Mouse (Mus musculus) hematopoietic multipotent progenitor cell, adult 10-12 weeks (in vitro differentiated cells): Measurements from ENCODE around the gene Bricd5. TPM values are rescaled to one million over a fixed set of nuclear protein-coding genes. Genes with fewer than 3 reads are reported as not detected.

ENCODE experiments used
- polyA plus RNA-seq: library from polyadenylated mRNA; stranded (reverse); fragments of >175 nt; gene quantifications from 2 replicates; pipeline ENCODE4 v1.2.3, GENCODE M21; 2012; ENCODE audit warnings: low replicate concordance

Gene Bricd5
- polyA plus RNA-seq, result 0.24 and 0.74 TPM in 2 replicates

GRCm38 (mm10) chr17:24473612-24474275 is at the start of gene Bricd5:
Gene Bricd5 (plus strand): TSS chr17:24473884.

GRCm38 (mm10) chr17:24426471-24427169 is 47.1 kb upstream of the Bricd5 start, which contains the start of gene Eci1:
Gene Eci1 (plus strand): TSS chr17:24426641.

GRCm38 (mm10) chr17:24442632-24443155 is 31.0 kb upstream of the Bricd5 start, which contains the start of gene Dnase1l2:
Gene Dnase1l2 (minus strand): TSS chr17:24443105.

GRCm38 (mm10) chr17:24469910-24470602 is 3.6 kb upstream of the Bricd5 start, which contains the start of the genes E4f1 and Pgp:
Gene E4f1 (minus strand): TSS chr17:24470313.
Gene Pgp (plus strand): TSS chr17:24470392.

GRCm38 (mm10) chr17:24478663-24479380 is 5.1 kb downstream of the Bricd5 start, which contains the start of gene Mlst8:
Gene Mlst8 (minus strand): TSS chr17:24479078.

DNA sequence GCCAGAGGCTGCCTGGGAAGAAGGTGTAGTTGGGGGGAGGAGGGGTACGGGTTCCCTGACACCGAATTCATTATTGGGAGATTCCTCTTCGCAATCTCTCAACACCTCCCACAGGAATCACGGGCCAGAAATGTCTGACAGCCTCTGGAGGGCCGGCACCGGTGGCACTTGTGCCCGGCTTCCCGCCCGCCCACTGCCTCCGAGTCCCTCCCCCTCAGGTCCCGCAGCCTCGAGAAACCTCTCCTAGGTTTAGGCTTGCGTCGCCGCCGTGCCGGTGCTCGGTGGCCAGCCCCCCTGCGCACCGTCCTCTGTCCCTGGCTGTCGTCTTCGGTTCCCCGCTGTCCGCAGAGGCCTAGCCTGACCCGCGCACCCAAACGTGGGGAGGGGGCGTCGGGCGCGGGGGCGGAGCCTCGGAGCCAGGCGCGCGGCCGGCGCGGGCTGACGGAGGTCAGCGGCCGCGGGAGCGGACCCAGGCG is 14.5 kb downstream of the Bricd5 start, which contains the start of gene Caskin1:
TSS of gene Caskin1 (plus strand) at position 416 of the 476 bp plus-strand sequence.

Other genes starting within 250 kb of the Bricd5 start
- gene Ccnf, start 222.4 kb upstream of the Bricd5 start, polyA plus RNA-seq, result 7.7 and 18.3 TPM in 2 replicates
- not detected in 2 replicates for gene Abca17, start 122.8 kb upstream of the Bricd5 start, polyA plus RNA-seq
- gene Abca3, start 121.9 kb upstream of the Bricd5 start, polyA plus RNA-seq, result 21.5 and 52.7 TPM in 2 replicates
- gene Rnps1, start 59.3 kb upstream of the Bricd5 start, polyA plus RNA-seq, result 102 and 132 TPM in 2 replicates
- 29.8 and 42.0 TPM in 2 replicates for gene Eci1, start 47.2 kb upstream of the Bricd5 start, polyA plus RNA-seq
- gene Dnase1l2, start 30.8 kb upstream of the Bricd5 start, polyA plus RNA-seq, result 0.31 and 0.68 TPM in 2 replicates
- 32.1 and 40.4 TPM in 2 replicates for gene E4f1, start 3.6 kb upstream of the Bricd5 start, polyA plus RNA-seq
- 27.9 and 34.1 TPM in 2 replicates for gene Pgp, start 3.5 kb upstream of the Bricd5 start, polyA plus RNA-seq
- 5.3 and 8.0 TPM in 2 replicates for gene Mlst8, start 5.2 kb downstream of the Bricd5 start, polyA plus RNA-seq
- gene Caskin1, start 14.7 kb downstream of the Bricd5 start, polyA plus RNA-seq, result 0.02 and 0.07 TPM in 2 replicates
- gene Traf7, start 54.1 kb downstream of the Bricd5 start, polyA plus RNA-seq, result 156 and 190 TPM in 2 replicates
- gene Rab26, start 60.3 kb downstream of the Bricd5 start, polyA plus RNA-seq, result 0.76 and 1.9 TPM in 2 replicates
- 24.7 and 24.9 TPM in 2 replicates for gene Pkd1, start 76.0 kb downstream of the Bricd5 start, polyA plus RNA-seq
- gene Tsc2, start 158.7 kb downstream of the Bricd5 start, polyA plus RNA-seq, result 37.6 and 45.7 TPM in 2 replicates
- 3.8 and 6.9 TPM in 2 replicates for gene Nthl1, start 158.8 kb downstream of the Bricd5 start, polyA plus RNA-seq
- gene Slc9a3r2, start 176.4 kb downstream of the Bricd5 start, polyA plus RNA-seq, result 3.8 and 6.4 TPM in 2 replicates
- gene Npw, start 184.6 kb downstream of the Bricd5 start, polyA plus RNA-seq, result 0.36 and 0.52 TPM in 2 replicates
- 56.2 and 93.5 TPM in 2 replicates for gene Zfp598, start 195.8 kb downstream of the Bricd5 start, polyA plus RNA-seq
- gene Syngr3, start 216.1 kb downstream of the Bricd5 start, polyA plus RNA-seq, result 0.15 and 0.24 TPM in 2 replicates
- 52.3 and 54.6 TPM in 2 replicates for gene Gfer, start 222.3 kb downstream of the Bricd5 start, polyA plus RNA-seq
- 5.9 and 10.3 TPM in 2 replicates for gene Noxo1, start 222.3 kb downstream of the Bricd5 start, polyA plus RNA-seq
- 8.7 and 12.3 TPM in 2 replicates for gene Tbl3, start 233.8 kb downstream of the Bricd5 start, polyA plus RNA-seq
- 0.16 and 0.36 TPM in 2 replicates for gene Rnf151, start 244.2 kb downstream of the Bricd5 start, polyA plus RNA-seq
- gene Rps2, start 244.2 kb downstream of the Bricd5 start, polyA plus RNA-seq, result 42.1 and 88.6 TPM in 2 replicates